Mouse (Mus musculus): ENCODE results near the gene Trappc13. TPM values are rescaled to one million over a fixed set of nuclear protein-coding genes. Genes with fewer than 3 reads are reported as not detected.
"Not testable (repeated sequence)": the region's sequence is repeated elsewhere in the genome, so short reads cannot be mapped to it uniquely, and the experiment has no call there.

Trappc13 gene
- 60.5 and 62.7 TPM in 2 replicates for polyA plus RNA-seq (2015; fragmentation: Nextera tagmentation; extraction: Ambion mirVana)

- peak within 1 kb of the TSS; percentile 97 for H3K4me3 ChIP-seq (ENCODE audit: low read length)
- H3K4me1 ChIP-seq (ENCODE audit: insufficient read depth, low read length): peaks cover 11% of the 10 kb centered on the region
- H3K9ac ChIP-seq (replicated peaks; ENCODE audit: low read length): peak within 1 kb of the TSS; percentile 94
- no peaks in the 10 kb centered on the region for H3K27me3 ChIP-seq (ENCODE audit: insufficient read depth, low read length)
- WGBS: under 1% methylated on average over 32 of the region's 32 CpGs
- H3K27ac ChIP-seq (ENCODE audit: low read length): peak within 1 kb of the TSS; percentile 84
- peak within 1 kb of the TSS; percentile 71 for H3K4me2 ChIP-seq (replicated peaks; ENCODE audit: low read depth, low read length)
- no peaks in the 10 kb centered on the region for H3K9me3 ChIP-seq (ENCODE audit: low read length)
- H3K36me3 ChIP-seq (ENCODE audit: insufficient read depth, low read length): 0 out of 2 replicates have a peak, but pooled peaks cover 4% of the 10 kb centered on the region
- ATAC-seq (ENCODE audit: low FRiP score, low TSS enrichment): peak; percentile 91
These were observed at the start of gene Trappc13 for GRCm38 (mm10) chr13:104177796-104178649. Gene Trappc13, minus strand, starts transcription at chr13:104178469.

GRCm38 (mm10) chr13:104227478-104227877 lies 49.2 kb upstream of the Trappc13 start:
- Histone ChIP-seq H3K36me3 (ENCODE audit: insufficient read depth, low read length) (0 out of 2 replicates have a peak, but pooled peaks cover 3% of the 10 kb centered on the region), H3K9ac (replicated peaks; ENCODE audit: low read length) (peak overlapping the region; percentile 62), H3K27ac (ENCODE audit: low read length) (no peak overlapping the region), H3K4me3 (ENCODE audit: low read length) (peak overlapping the region; percentile 73), H3K27me3 (ENCODE audit: insufficient read depth, low read length) (no peaks in the 10 kb centered on the region), H3K9me3 (ENCODE audit: low read length) (no peaks in the 10 kb centered on the region), H3K4me2 (replicated peaks; ENCODE audit: low read depth, low read length) (peak overlapping the region; percentile 78), H3K4me1 (ENCODE audit: insufficient read depth, low read length) (peaks cover 17% of the 10 kb centered on the region)
- 51% methylated on average over 3 of the region's 3 CpGs for WGBS
- ATAC-seq (ENCODE audit: low FRiP score, low TSS enrichment): no peak

GRCm38 (mm10) chr13:104204313-104204712 lies 26.0 kb upstream of the Trappc13 start:
- Histone ChIP-seq H3K9me3 (ENCODE audit: low read length) (no peaks in the 10 kb centered on the region), H3K4me2 (replicated peaks; ENCODE audit: low read depth, low read length) (no peak overlapping the region), H3K4me3 (ENCODE audit: low read length) (no peak overlapping the region), H3K36me3 (ENCODE audit: insufficient read depth, low read length) (peaks cover 16% of the 10 kb centered on the region; the same call in 1 of the 2 replicates), H3K4me1 (ENCODE audit: insufficient read depth, low read length) (no peaks in the 10 kb centered on the region), H3K9ac (replicated peaks; ENCODE audit: low read length) (no peak overlapping the region), H3K27me3 (ENCODE audit: insufficient read depth, low read length) (no peaks in the 10 kb centered on the region), H3K27ac (ENCODE audit: low read length) (no peak overlapping the region)
- 70% methylated on average over 1 of the region's 1 CpGs for WGBS
- no peak for ATAC-seq (ENCODE audit: low FRiP score, low TSS enrichment)

- H3K27me3 ChIP-seq (ENCODE audit: insufficient read depth, low read length); H3K9me3 ChIP-seq (ENCODE audit: low read length); ATAC-seq (ENCODE audit: low FRiP score, low TSS enrichment); H3K4me3 ChIP-seq (ENCODE audit: low read length); H3K9ac ChIP-seq (replicated peaks; ENCODE audit: low read length); H3K4me2 ChIP-seq (replicated peaks; ENCODE audit: low read depth, low read length); H3K4me1 ChIP-seq (ENCODE audit: insufficient read depth, low read length); H3K27ac ChIP-seq (ENCODE audit: low read length): not testable (repeated sequence)
- peaks cover 17% of the 10 kb centered on the region for H3K36me3 ChIP-seq (ENCODE audit: insufficient read depth, low read length)
These were observed 17.6 kb upstream of the Trappc13 start for GRCm38 (mm10) chr13:104195891-104196290.

DNA sequence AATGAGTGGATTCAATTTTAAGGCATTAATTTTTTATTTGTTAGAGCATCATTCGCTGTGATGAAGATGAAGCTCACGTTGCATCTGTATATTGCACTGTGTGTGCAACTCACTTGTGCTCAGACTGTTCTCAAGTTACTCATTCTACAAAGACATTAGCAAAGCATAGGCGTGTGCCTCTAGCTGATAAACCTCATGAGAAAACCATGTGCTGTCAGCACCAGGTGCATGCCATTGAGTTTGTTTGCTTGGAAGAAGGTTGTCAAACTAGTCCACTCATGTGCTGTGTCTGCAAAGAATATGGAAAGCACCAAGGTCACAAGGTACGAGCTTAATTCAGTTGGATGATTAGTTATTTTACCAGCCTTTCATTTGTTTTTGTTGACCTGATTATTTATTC lies 9.1 kb upstream of the Trappc13 start:
- WGBS: 80% methylated on average over 4 of the region's 4 CpGs
- H3K36me3 ChIP-seq (ENCODE audit: insufficient read depth, low read length): peaks cover 20% of the 10 kb centered on the region; the same call in 1 of the 2 replicates
- H3K4me3 ChIP-seq (ENCODE audit: low read length): no peak overlapping the region
- no peaks in the 10 kb centered on the region for H3K9me3 ChIP-seq (ENCODE audit: low read length)
- no peak overlapping the region for H3K9ac ChIP-seq (replicated peaks; ENCODE audit: low read length)
- H3K27me3 ChIP-seq (ENCODE audit: insufficient read depth, low read length): no peaks in the 10 kb centered on the region
- ATAC-seq (ENCODE audit: low FRiP score, low TSS enrichment): no peak
- H3K27ac ChIP-seq (ENCODE audit: low read length): no peak overlapping the region
- no peak overlapping the region for H3K4me2 ChIP-seq (replicated peaks; ENCODE audit: low read depth, low read length)
- no peaks in the 10 kb centered on the region for H3K4me1 ChIP-seq (ENCODE audit: insufficient read depth, low read length)

GRCm38 (mm10) chr13:104179176-104179888 lies 1.1 kb upstream of the Trappc13 start:
- Histone ChIP-seq H3K9me3 (ENCODE audit: low read length) (no peaks in the 10 kb centered on the region), H3K36me3 (ENCODE audit: insufficient read depth, low read length) (0 out of 2 replicates have a peak, but pooled peaks cover 4% of the 10 kb centered on the region), H3K4me2 (replicated peaks; ENCODE audit: low read depth, low read length) (peak overlapping the region; percentile 59), H3K4me3 (ENCODE audit: low read length) (peak overlapping the region; percentile 97), H3K4me1 (ENCODE audit: insufficient read depth, low read length) (peaks cover 11% of the 10 kb centered on the region), H3K9ac (replicated peaks; ENCODE audit: low read length) (peak overlapping the region; percentile 94), H3K27ac (ENCODE audit: low read length) (peak overlapping the region; percentile 84), H3K27me3 (ENCODE audit: insufficient read depth, low read length) (no peaks in the 10 kb centered on the region)
- 12% methylated on average over 13 of the region's 13 CpGs for WGBS
- ATAC-seq (ENCODE audit: low FRiP score, low TSS enrichment): no peak

- ATAC-seq (ENCODE audit: low FRiP score, low TSS enrichment): peak; percentile 99
- no peaks in the 10 kb centered on the region for H3K27me3 ChIP-seq (ENCODE audit: insufficient read depth, low read length)
These were observed 417 bp upstream of the Trappc13 start, which contains the start of gene Trim23 for GRCm38 (mm10) chr13:104178650-104179121. Gene Trim23, plus strand, starts transcription at chr13:104178797.

DNA sequence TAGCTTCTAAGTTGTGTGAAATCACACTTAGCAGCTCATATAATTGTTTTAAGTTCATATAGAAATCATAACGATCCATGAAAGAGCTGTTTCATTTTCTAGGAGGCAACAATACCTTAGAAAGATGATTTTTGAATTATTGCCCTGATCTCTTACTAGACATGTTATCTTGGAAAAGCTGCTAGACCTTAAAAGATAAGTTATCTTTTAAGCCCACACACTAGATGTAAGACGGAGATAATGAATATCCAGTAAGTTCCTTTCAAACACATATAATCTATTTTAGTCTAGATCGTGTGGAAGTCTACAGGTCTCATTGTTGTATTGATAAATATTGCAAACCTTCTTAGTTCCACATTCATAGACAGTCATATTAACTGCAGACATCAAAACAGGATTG lies 1.4 kb downstream of the Trappc13 start:
- Histone ChIP-seq H3K27me3 (ENCODE audit: insufficient read depth, low read length) (no peaks in the 10 kb centered on the region), H3K4me1 (ENCODE audit: insufficient read depth, low read length) (peaks cover 11% of the 10 kb centered on the region), H3K4me2 (replicated peaks; ENCODE audit: low read depth, low read length) (peak overlapping the region; percentile 54), H3K9me3 (ENCODE audit: low read length) (no peaks in the 10 kb centered on the region), H3K27ac (ENCODE audit: low read length) (no peak overlapping the region), H3K4me3 (ENCODE audit: low read length) (peak overlapping the region; percentile 37), H3K9ac (replicated peaks; ENCODE audit: low read length) (0 out of 2 replicates have a peak overlapping the region, but pooled peaks have one; percentile 41), H3K36me3 (ENCODE audit: insufficient read depth, low read length) (no peaks in the 10 kb centered on the region)
- ATAC-seq (ENCODE audit: low FRiP score, low TSS enrichment): no peak
- WGBS: 71% methylated on average over 3 of the region's 3 CpGs

More at GRCm38 (mm10) chr13:104178650-104179121, 417 bp upstream of the Trappc13 start, which contains the start of gene Trim23:
- under 1% methylated on average over 38 of the region's 38 CpGs for WGBS
- H3K9me3 ChIP-seq (ENCODE audit: low read length): no peaks in the 10 kb centered on the region
- peak within 1 kb of the TSS; percentile 94 for H3K9ac ChIP-seq (replicated peaks; ENCODE audit: low read length)
- H3K4me1 ChIP-seq (ENCODE audit: insufficient read depth, low read length): peaks cover 11% of the 10 kb centered on the region
- H3K36me3 ChIP-seq (ENCODE audit: insufficient read depth, low read length): 0 out of 2 replicates have a peak, but pooled peaks cover 4% of the 10 kb centered on the region
- H3K4me2 ChIP-seq (replicated peaks; ENCODE audit: low read depth, low read length): peak within 1 kb of the TSS; percentile 71
- peak within 1 kb of the TSS; percentile 97 for H3K4me3 ChIP-seq (ENCODE audit: low read length)
- peak within 1 kb of the TSS; percentile 84 for H3K27ac ChIP-seq (ENCODE audit: low read length)

DNA sequence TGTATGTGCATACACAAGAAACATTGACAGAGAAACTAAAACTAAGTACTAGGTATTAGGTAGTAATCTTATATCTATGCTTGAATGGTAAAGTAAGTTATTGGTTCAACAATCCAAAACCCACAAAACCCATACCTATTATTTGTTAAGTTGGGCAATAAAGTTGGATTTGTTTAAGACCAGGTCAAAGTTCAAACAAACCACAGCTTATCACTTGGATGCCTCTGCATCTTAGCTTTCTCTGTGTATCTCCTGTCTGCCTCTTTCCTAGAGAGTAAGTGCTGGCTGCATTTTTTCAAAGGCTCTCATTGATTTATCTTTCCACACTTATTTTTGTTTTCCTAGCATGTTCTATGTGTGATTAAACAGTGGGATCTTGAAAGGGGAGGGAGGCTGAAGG lies 5.8 kb downstream of the Trappc13 start:
- Histone ChIP-seq H3K4me1 (ENCODE audit: insufficient read depth, low read length) (peaks cover 7% of the 10 kb centered on the region), H3K27ac (ENCODE audit: low read length) (no peak overlapping the region), H3K4me3 (ENCODE audit: low read length) (no peak overlapping the region), H3K27me3 (ENCODE audit: insufficient read depth, low read length) (no peaks in the 10 kb centered on the region), H3K36me3 (ENCODE audit: insufficient read depth, low read length) (peaks cover 9% of the 10 kb centered on the region), H3K9me3 (ENCODE audit: low read length) (no peaks in the 10 kb centered on the region), H3K4me2 (replicated peaks; ENCODE audit: low read depth, low read length) (no peak overlapping the region), H3K9ac (replicated peaks; ENCODE audit: low read length) (no peak overlapping the region)
- no peak for ATAC-seq (ENCODE audit: low FRiP score, low TSS enrichment)
